Mouse (Mus musculus) E14TG2a.4 (cell line): ENCODE data around the gene Myo1g.

Experiments used
- H3K27me3 ChIP-seq: 2 replicates; pipeline ENCODE4 v1.6.1; 2014; ENCODE audit warnings: low read length, control low read depth; ENCODE audit not compliant: insufficient read depth
- H3K36me3 ChIP-seq: 2 replicates; pipeline ENCODE4 v1.6.1; 2014; ENCODE audit warnings: low read length, control low read depth; ENCODE audit not compliant: insufficient read depth
- H3K4me1 ChIP-seq: replicated peaks from 2 replicates; pipeline ENCODE4 v1.6.1; 2014; ENCODE audit warnings: low read depth, low read length, control low read depth
- H3K4me3 ChIP-seq: replicated peaks from 2 replicates; pipeline ENCODE4 v1.5.1; 2014; ENCODE audit warnings: mild to moderate bottlenecking, low read length
- H3K9me3 ChIP-seq: 2 replicates; pipeline ENCODE4 v1.6.1; 2014; ENCODE audit warnings: low read length, control low read depth
- CTCF ChIP-seq: conservative IDR thresholded peaks from 2 replicates; pipeline ENCODE4 v1.5.1; 2014; ENCODE audit warnings: low read length
- NANOG ChIP-seq: IDR thresholded peaks from 2 replicates; pipeline ENCODE4 v1.6.1; 2014; ENCODE audit warnings: borderline replicate concordance, low read length, mixed read lengths
- POU5F1 ChIP-seq: IDR thresholded peaks from 2 replicates; pipeline ENCODE4 v1.6.1; 2014; ENCODE audit warnings: low read length, borderline replicate concordance

The Myo1g gene

GRCm38 (mm10) chr11:6504689-6505088 is 16.1 kb downstream of the Myo1g start:
- Histone ChIP-seq H3K4me3 (no peak overlapping the region), H3K27me3 (no peaks in the 10 kb centered on the region), H3K9me3 (no peaks in the 10 kb centered on the region), H3K4me1 (peaks cover 25% of the 10 kb centered on the region), H3K36me3 (peaks cover 10% of the 10 kb centered on the region; the same call in 1 of the 2 replicates)
- no peak for TF ChIP-seq POU5F1
- TF ChIP-seq NANOG = no peak
- TF ChIP-seq CTCF = no peak

- H3K27me3 ChIP-seq = no peaks in the 10 kb centered on the region
- H3K36me3 ChIP-seq = peaks cover 10% of the 10 kb centered on the region; the same call in 1 of the 2 replicates
- no peaks in the 10 kb centered on the region for H3K9me3 ChIP-seq
- H3K4me1 ChIP-seq = peaks cover 25% of the 10 kb centered on the region
- no peak overlapping the region for H3K4me3 ChIP-seq
- TF ChIP-seq CTCF (no peak), NANOG (no peak), POU5F1 (no peak)
Observed at GRCm38 (mm10) chr11:6504226-6504625, 16.5 kb downstream of the Myo1g start.

- TF ChIP-seq CTCF (no peak), POU5F1 (no peak), NANOG (no peak)
- Histone ChIP-seq H3K9me3 (no peaks in the 10 kb centered on the region), H3K4me3 (no peak overlapping the region), H3K36me3 (peaks cover 10% of the 10 kb centered on the region; the same call in 1 of the 2 replicates), H3K27me3 (no peaks in the 10 kb centered on the region), H3K4me1 (peaks cover 25% of the 10 kb centered on the region)
Observed at GRCm38 (mm10) chr11:6502506-6502905, 18.3 kb downstream of the Myo1g start.

GRCm38 (mm10) chr11:6497311-6497948 is 23.3 kb downstream of the Myo1g start:
- Histone ChIP-seq H3K36me3 (no peaks in the 10 kb centered on the region), H3K4me3 (no peak overlapping the region), H3K4me1 (peaks cover 43% of the 10 kb centered on the region), H3K9me3 (no peaks in the 10 kb centered on the region), H3K27me3 (no peaks in the 10 kb centered on the region)
- TF ChIP-seq CTCF (no peak), NANOG (no peak), POU5F1 (no peak)

DNA sequence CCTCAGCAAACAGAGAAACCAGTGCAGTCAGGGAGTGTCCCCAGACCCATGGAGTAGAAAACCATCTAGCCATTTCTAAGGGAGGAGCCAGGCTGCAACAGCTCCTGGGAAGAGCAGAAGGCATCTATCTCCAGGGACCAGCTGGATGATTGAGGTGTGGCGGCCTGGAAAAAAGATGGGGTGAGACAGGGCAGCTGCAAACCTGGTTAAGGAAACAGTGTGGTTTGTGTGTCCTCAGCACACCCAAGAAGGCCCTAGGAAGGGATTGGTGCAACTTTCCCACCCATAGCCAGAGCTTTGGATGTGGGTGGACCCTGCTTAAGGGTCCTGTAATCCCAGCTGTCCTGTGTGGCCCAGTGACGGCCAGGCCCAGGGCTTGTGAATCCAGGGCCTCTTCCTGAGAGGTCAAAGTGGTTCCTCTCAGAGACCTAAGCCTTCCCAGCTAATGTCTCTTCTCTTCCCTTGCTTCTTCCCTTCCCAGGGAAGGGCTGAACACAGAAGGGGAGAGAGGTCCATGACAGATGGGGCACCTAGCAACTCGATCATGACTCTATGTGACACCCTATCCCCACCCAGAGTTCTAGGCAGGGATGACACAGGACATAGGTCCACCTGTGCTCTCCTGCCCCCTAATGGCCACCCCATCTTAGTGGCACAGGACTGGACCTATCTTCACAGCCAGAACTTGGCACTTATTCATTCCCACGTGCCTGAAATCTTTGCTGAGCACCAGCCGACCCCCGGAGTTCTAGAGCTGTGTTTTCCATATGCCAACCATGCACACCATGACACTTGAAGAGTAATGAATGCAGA is 30.9 kb downstream of the Myo1g start:
- no peaks in the 10 kb centered on the region for H3K36me3 ChIP-seq
- H3K4me3 ChIP-seq = peak overlapping the region; percentile 41
- H3K27me3 ChIP-seq = no peaks in the 10 kb centered on the region
- TF ChIP-seq POU5F1 (no peak), CTCF (peak; percentile 25; the same call in 1 of the 2 replicates)
- H3K9me3 ChIP-seq = no peaks in the 10 kb centered on the region
- peaks cover 76% of the 10 kb centered on the region for H3K4me1 ChIP-seq

GRCm38 (mm10) chr11:6489257-6489656 is 31.5 kb downstream of the Myo1g start:
- Histone ChIP-seq H3K36me3 (no peaks in the 10 kb centered on the region), H3K4me3 (peak overlapping the region; percentile 41), H3K4me1 (peaks cover 77% of the 10 kb centered on the region), H3K27me3 (no peaks in the 10 kb centered on the region), H3K9me3 (no peaks in the 10 kb centered on the region)
- TF ChIP-seq NANOG (no peak), POU5F1 (0 out of 2 replicates have a peak, but pooled peaks have one; percentile 31), CTCF (no peak)

DNA sequence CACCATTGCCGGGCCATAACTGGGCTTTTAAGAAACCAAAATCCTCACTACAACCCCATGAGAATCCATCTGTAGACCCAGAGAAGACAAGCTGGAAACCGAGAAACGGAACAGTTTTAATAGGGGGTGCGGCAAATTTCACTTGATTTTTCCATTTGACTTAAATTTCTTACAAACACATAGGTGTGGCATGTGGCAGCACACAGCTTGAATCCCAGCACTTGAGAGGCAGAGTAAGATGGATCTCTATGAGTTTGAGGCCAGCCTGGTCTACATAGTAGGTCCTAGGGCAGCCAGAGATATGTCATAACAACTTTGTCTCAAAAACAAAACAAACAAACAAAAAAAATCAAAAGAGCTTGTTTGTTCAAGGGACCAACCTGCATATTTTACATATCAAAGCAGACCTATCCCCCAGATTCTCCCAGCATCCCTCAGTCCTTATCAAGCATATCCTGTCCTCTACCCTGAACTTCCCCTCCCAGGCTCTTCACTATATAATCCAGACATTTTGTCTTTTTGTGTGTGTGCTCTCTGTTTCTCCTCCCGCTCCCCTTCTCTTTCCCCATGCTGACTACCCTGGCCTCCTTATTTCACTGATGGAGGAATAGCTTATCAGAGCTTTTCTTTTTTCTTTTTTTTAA is 32.6 kb downstream of the Myo1g start:
- H3K9me3 ChIP-seq = no peaks in the 10 kb centered on the region
- H3K4me3 ChIP-seq = peak overlapping the region; percentile 60; the same call in 1 of the 2 replicates
- TF ChIP-seq CTCF = no peak
- TF ChIP-seq POU5F1 = no peak
- no peak for TF ChIP-seq NANOG
- H3K36me3 ChIP-seq = no peaks in the 10 kb centered on the region
- H3K4me1 ChIP-seq = peaks cover 75% of the 10 kb centered on the region
- H3K27me3 ChIP-seq = no peaks in the 10 kb centered on the region

- no peak for TF ChIP-seq CTCF
- no peak for TF ChIP-seq NANOG
- no peak for TF ChIP-seq POU5F1
- Histone ChIP-seq H3K4me3 (peak overlapping the region; percentile 60), H3K27me3 (no peaks in the 10 kb centered on the region), H3K36me3 (no peaks in the 10 kb centered on the region), H3K4me1 (peaks cover 72% of the 10 kb centered on the region), H3K9me3 (no peaks in the 10 kb centered on the region)
Observed at GRCm38 (mm10) chr11:6487496-6487895, 33.3 kb downstream of the Myo1g start.
